Mouse (Mus musculus) forebrain, embryonic 13.5 days (tissue): ENCODE results near the gene Mtnr1a. TPM values are rescaled to one million over a fixed set of nuclear protein-coding genes. Genes with fewer than 3 reads are reported as not detected.
A peak's percentile ranks its signal among the peaks of the same experiment; 100 is the strongest.
"Not testable (repeated sequence)": the region's sequence is repeated elsewhere in the genome, so short reads cannot be mapped to it uniquely, and the experiment has no call there.

ENCODE experiments used
- ATAC-seq: fragments of 200-750 bp; cut with Nextera tagmentation; 2 replicates; pipeline ENCODE4 v1.8.0; 2017
- H3K27ac ChIP-seq: fragments of 300-500 bp; sonication (generic); 2 replicates; pipeline ENCODE4 v1.5.1; 2015; ENCODE audit warnings: inconsistent platforms, mild to moderate bottlenecking, moderate library complexity
- H3K27me3 ChIP-seq: fragments of 300-500 bp; sonication (generic); 2 replicates; pipeline ENCODE4 v1.6.1; 2015; ENCODE audit warnings: mild to moderate bottlenecking, inconsistent platforms
- H3K36me3 ChIP-seq: fragments of 300-500 bp; sonication (generic); 2 replicates; pipeline ENCODE4 v1.6.1; 2015; ENCODE audit warnings: mild to moderate bottlenecking, inconsistent platforms; ENCODE audit not compliant: poor library complexity, severe bottlenecking
- H3K4me1 ChIP-seq: fragments of 300-500 bp; sonication (generic); 2 replicates; pipeline ENCODE4 v1.6.1; 2015; ENCODE audit warnings: inconsistent platforms
- H3K4me2 ChIP-seq: fragments of 300-500 bp; sonication (generic); 2 replicates; pipeline ENCODE4 v1.6.1; 2015; ENCODE audit warnings: inconsistent platforms, mild to moderate bottlenecking, moderate library complexity
- H3K4me3 ChIP-seq: fragments of 300-500 bp; sonication (generic); 2 replicates; pipeline ENCODE4 v1.5.1; 2015; ENCODE audit warnings: mild to moderate bottlenecking, inconsistent platforms
- H3K9ac ChIP-seq: fragments of 300-500 bp; sonication (generic); 2 replicates; pipeline ENCODE4 v1.6.1; 2015; ENCODE audit warnings: mild to moderate bottlenecking, inconsistent platforms
- H3K9me3 ChIP-seq: fragments of 300-500 bp; sonication (generic); replicated peaks from 2 replicates; pipeline ENCODE4 v1.6.1; 2016; ENCODE audit warnings: inconsistent platforms
- WGBS: fragments of 180-500 bp; shearing (Covaris S2); methylation state at CpG from one replicate; pipeline ENCODE4 v1.1.7; 2015; 5-methylcytosine and 5-hydroxymethylcytosine counted together
- polyA plus RNA-seq: library from polyadenylated mRNA; unstranded; fragments of >200 nt; fragmentation: Nextera tagmentation; extraction: Ambion mirVana; gene quantifications from 2 replicates; pipeline ENCODE4 v1.2.1, GENCODE M21; 2015

The Mtnr1a gene
- polyA plus RNA-seq, 1 experiment from 2014 or later = 0.17 TPM

DNA sequence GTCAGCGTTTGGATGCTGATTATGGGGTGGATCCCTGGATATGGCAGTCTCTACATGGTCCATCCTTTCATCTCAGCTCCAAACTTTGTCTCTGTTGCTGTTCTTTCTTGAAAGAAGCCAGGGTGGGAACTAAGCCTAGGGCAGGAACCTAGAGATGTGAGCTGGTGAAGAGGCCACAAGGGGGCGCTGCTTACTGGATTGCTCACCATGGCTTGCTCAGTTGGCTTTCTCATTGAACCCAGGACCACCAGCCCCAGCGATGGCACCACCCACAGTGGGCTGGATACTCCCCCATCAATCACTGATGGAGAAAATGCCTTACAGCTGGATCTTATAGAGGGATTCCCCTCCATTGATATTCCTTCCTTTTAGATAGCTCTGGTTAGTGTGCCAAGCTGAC, 12.1 kb upstream of the Mtnr1a start:
- H3K4me2 ChIP-seq = no peak overlapping the region
- no peak overlapping the region for H3K9ac ChIP-seq
- no peaks in the 10 kb centered on the region for H3K27me3 ChIP-seq
- WGBS = 38% methylated on average over 3 of the region's 3 CpGs
- H3K4me3 ChIP-seq = no peak overlapping the region
- peaks cover 36% of the 10 kb centered on the region for H3K36me3 ChIP-seq
- ATAC-seq = no peak
- no peak overlapping the region for H3K27ac ChIP-seq
- no peaks in the 10 kb centered on the region for H3K4me1 ChIP-seq
- no peaks in the 10 kb centered on the region for H3K9me3 ChIP-seq

DNA sequence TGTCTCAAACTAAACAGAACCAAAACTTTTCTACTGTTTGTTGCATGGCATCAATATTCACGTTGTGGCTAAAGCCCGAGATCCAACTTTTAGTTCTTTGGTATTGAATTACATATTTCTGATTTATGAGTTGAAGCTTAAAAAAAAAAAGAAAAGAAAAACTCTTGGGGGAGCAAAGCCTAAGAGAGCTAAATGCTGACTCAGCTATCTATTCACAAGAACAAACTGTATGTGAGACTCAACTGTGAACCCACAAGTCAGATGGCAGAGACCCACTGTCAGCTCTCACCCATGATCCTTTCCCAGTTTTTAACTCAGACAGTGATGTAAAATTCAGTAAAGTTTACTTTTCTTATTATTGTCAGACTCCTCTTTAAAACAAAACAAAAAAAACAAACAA, 8.9 kb upstream of the Mtnr1a start:
- whole genome bisulfite sequencing = 97% methylated on average over 2 of the region's 2 CpGs
- peaks cover 6% of the 10 kb centered on the region; the same call in 1 of the 2 replicates for H3K36me3 ChIP-seq
- H3K9me3 ChIP-seq = no peaks in the 10 kb centered on the region
- peaks cover 3% of the 10 kb centered on the region; the same call in 1 of the 2 replicates for H3K4me1 ChIP-seq
- H3K27ac ChIP-seq = no peak overlapping the region
- no peak overlapping the region for H3K4me3 ChIP-seq
- no peaks in the 10 kb centered on the region for H3K27me3 ChIP-seq
- H3K9ac ChIP-seq = no peak overlapping the region
- no peak overlapping the region for H3K4me2 ChIP-seq
- no peak for ATAC-seq

DNA sequence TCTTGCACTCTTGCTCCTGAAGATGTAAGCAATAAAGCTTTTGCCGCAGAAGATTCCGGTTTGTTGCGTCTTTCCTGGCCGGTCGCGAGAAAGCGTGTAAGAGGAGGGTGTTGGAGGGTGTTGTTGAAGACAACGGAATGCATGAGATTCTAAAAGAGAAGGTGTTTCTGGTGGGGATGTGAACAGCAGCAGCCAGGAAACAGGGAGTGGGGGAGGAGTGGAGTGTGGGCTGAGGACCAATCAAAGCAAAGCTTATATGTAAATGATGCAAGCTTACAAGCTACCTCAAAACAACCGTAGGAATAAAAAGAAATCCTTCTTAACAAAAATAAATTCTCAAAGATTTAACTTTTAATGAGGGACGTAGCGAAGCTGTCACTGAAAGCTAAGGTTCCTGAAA, 6.6 kb upstream of the Mtnr1a start:
- ATAC-seq = no peak
- no peaks in the 10 kb centered on the region for H3K36me3 ChIP-seq
- no peak overlapping the region for H3K27ac ChIP-seq
- no peaks in the 10 kb centered on the region for H3K27me3 ChIP-seq
- whole genome bisulfite sequencing = 94% methylated on average over 11 of the region's 11 CpGs
- peaks cover 3% of the 10 kb centered on the region; the same call in 1 of the 2 replicates for H3K4me1 ChIP-seq
- H3K9me3 ChIP-seq = no peaks in the 10 kb centered on the region
- H3K4me3 ChIP-seq = no peak overlapping the region
- no peak overlapping the region for H3K4me2 ChIP-seq
- no peak overlapping the region for H3K9ac ChIP-seq

DNA sequence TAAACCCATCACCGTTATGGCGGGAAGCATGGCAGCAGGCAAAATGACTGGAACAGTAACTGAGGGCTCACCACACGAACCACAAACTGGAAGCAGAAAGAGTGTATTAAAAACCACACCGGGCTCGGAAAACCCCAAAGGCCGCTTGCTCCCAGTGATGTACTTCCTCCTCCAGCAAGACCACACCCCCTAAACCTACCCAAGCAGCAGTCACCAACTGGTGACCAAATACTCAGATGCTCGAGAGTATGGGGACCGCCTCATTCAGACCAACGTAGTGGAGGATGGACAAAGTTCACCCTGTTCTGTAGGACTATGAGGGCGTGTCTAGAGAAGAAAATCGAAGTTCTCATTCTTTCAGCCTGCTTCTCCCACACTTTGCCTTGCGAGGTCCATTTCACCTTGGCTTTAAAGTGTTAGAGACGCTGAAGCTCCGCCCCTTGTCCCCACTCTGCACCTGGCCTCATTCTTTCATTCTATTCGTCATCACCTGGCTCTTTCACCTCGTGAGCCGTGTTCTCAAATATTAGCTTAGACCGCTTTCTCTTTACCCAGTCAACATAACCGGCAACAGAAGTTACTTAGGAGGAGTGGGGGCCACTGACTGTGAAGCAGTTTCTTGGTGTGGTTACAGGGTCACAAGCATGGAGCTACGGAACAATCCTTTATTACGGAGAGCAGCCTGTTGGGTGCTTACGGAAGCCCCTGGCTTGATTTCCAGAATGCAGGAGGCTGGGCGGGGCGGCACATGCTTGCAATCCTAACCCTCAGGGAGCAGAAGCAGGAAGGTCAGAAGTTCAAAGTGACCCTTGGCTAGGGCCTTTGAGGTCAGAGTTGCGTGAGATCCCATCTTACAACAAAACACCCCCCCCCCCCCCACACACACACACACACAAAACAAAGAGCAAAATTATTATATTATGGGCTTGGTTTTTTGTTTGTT, 5.7 kb upstream of the Mtnr1a start:
- no peak for ATAC-seq
- H3K4me1 ChIP-seq = peaks cover 3% of the 10 kb centered on the region; the same call in 1 of the 2 replicates
- H3K4me3 ChIP-seq = no peak overlapping the region
- H3K9me3 ChIP-seq = no peaks in the 10 kb centered on the region
- H3K27ac ChIP-seq = no peak overlapping the region
- no peaks in the 10 kb centered on the region for H3K27me3 ChIP-seq
- WGBS = 84% methylated on average over 25 of the region's 25 CpGs
- no peak overlapping the region for H3K4me2 ChIP-seq
- no peak overlapping the region for H3K9ac ChIP-seq
- no peaks in the 10 kb centered on the region for H3K36me3 ChIP-seq

DNA sequence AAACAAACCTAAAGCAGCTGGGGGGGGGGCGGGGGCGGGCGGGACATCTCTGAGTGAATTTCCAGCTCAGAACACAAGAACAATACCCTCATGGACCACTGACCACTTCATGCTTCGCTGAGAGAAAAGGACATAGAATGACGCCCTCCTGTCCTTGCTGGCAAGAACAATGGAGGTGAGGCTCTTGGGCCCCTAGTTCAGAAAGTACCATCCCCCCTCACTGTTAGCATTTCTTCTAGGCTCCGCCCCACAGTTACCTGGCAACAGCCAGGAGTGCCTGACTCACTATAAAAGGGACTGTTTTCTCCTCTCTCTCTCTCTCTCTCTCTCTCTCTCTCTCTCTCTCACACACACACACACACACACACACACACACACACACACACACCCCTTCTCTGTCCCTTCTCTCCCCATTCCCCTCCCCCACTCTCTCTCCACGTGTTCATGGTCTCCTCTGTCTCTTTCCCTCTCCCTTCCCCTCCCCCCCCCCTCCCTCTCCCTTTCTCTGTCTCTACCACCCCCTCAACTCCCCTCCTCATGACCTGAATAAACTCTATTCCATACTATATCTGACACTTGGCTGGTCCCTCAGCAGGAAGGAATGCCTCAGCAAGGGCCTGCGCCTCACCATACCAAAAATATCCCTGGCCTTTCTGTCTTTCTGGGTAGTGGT, 4.6 kb upstream of the Mtnr1a start:
- Histone ChIP-seq H3K36me3 (no peaks in the 10 kb centered on the region), H3K4me2 (no peak overlapping the region), H3K27ac (no peak overlapping the region), H3K9ac (no peak overlapping the region), H3K27me3 (no peaks in the 10 kb centered on the region), H3K4me1 (peaks cover 7% of the 10 kb centered on the region), H3K9me3 (no peaks in the 10 kb centered on the region), H3K4me3 (no peak overlapping the region)
- 20% methylated on average over 8 of the region's 8 CpGs for WGBS
- ATAC-seq = no peak

DNA sequence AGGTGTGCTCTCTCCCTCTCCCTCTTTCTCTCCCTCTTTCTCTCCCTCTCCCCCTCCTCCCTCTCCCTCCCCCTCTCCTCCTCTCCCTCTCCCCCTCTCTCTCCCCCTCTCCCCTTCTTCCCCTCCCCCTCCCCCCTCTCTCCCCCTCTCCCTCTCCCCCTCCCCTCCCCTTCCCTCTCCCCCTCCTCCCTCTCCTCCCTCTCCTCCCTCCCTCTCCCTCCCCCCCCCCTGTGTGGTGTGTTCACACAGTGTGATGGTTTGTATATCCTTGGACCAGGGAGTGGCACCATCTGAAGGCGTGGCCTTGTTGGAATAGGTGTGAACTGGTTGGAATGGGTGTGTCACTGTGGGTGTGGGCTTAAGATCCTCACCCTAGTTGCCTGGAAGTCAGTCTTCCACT, 3.5 kb upstream of the Mtnr1a start:
- not testable (repeated sequence) for H3K9ac ChIP-seq, H3K36me3 ChIP-seq, ATAC-seq, H3K4me3 ChIP-seq, H3K4me1 ChIP-seq, H3K27ac ChIP-seq, H3K27me3 ChIP-seq, H3K9me3 ChIP-seq, H3K4me2 ChIP-seq
- 100% methylated on average over 1 of the region's 1 CpGs for WGBS

DNA sequence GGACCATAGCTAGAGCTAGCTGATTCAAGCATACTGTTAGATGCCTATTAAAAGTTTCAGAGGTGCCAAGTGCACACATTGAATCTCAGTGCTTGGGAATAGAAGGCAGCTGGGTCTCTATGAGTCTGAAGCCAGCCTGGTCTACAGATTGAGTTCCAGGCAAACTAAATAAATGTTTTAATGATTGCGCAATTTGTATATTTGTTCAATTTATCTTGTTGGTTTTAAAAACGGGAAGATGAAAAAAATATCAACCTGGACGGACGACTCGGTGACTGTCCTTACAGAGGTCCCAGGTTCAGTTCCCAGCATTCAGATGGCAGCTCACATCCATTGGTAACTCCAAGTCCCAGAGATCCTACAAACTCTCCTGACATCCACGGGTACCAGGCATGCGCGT, 2.0 kb downstream of the Mtnr1a start:
- H3K9me3 ChIP-seq = no peaks in the 10 kb centered on the region
- no peak overlapping the region for H3K4me2 ChIP-seq
- peaks cover 5% of the 10 kb centered on the region for H3K4me1 ChIP-seq
- no peak overlapping the region for H3K4me3 ChIP-seq
- H3K27me3 ChIP-seq = no peaks in the 10 kb centered on the region
- WGBS = 93% methylated on average over 8 of the region's 8 CpGs
- no peak for ATAC-seq
- no peak overlapping the region for H3K27ac ChIP-seq
- H3K9ac ChIP-seq = no peak overlapping the region
- no peaks in the 10 kb centered on the region for H3K36me3 ChIP-seq

DNA sequence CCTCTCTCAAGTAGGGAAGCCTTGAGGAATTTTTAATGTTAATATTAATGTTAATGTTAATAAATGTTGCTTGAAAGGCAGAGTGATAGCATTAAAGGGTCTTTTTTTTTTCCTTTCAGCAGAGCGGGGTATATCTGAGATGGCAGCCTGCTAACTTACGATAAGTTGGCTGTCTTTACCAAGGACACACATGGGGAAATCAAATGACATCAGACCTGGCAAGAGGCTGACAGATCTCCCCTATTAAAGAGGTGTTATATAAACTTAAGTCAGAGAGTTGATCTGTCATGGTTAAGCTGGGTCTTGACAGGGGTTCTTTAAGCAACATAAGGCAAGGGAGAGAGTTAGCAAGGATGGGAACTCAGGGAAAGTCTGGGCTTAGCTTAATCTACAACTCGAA, 11.9 kb downstream of the Mtnr1a start:
- Histone ChIP-seq H3K4me2 (no peak overlapping the region), H3K27ac (no peak overlapping the region), H3K4me3 (no peak overlapping the region), H3K9ac (no peak overlapping the region), H3K9me3 (no peaks in the 10 kb centered on the region), H3K36me3 (no peaks in the 10 kb centered on the region), H3K4me1 (no peaks in the 10 kb centered on the region), H3K27me3 (no peaks in the 10 kb centered on the region)
- no peak for ATAC-seq
- WGBS = 91% methylated on average over 3 of the region's 3 CpGs

DNA sequence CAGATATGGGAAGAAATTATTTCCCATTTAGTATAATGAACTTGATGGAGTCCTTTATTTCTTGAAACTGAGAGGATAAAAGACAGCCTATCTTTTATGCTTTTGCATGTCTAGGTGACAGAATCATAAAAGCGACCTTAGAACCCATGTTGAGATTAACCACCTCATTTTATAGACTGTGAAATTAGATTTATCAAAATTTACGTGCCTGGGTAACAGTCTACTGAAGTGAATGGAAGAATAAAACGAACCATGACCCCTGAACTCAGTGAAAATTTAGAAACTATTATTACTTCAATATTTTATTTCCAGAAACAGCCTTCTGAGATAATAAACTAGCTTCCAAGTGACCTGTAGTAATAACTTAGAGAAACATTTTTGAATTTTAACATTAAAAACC, 24.7 kb downstream of the Mtnr1a start:
- H3K4me2 ChIP-seq = no peak overlapping the region
- H3K9me3 ChIP-seq = no peaks in the 10 kb centered on the region
- H3K27me3 ChIP-seq = no peaks in the 10 kb centered on the region
- ATAC-seq = no peak
- no peaks in the 10 kb centered on the region for H3K4me1 ChIP-seq
- WGBS = 83% methylated on average over 3 of the region's 3 CpGs
- H3K27ac ChIP-seq = no peak overlapping the region
- no peak overlapping the region for H3K4me3 ChIP-seq
- no peak overlapping the region for H3K9ac ChIP-seq
- H3K36me3 ChIP-seq = no peaks in the 10 kb centered on the region

DNA sequence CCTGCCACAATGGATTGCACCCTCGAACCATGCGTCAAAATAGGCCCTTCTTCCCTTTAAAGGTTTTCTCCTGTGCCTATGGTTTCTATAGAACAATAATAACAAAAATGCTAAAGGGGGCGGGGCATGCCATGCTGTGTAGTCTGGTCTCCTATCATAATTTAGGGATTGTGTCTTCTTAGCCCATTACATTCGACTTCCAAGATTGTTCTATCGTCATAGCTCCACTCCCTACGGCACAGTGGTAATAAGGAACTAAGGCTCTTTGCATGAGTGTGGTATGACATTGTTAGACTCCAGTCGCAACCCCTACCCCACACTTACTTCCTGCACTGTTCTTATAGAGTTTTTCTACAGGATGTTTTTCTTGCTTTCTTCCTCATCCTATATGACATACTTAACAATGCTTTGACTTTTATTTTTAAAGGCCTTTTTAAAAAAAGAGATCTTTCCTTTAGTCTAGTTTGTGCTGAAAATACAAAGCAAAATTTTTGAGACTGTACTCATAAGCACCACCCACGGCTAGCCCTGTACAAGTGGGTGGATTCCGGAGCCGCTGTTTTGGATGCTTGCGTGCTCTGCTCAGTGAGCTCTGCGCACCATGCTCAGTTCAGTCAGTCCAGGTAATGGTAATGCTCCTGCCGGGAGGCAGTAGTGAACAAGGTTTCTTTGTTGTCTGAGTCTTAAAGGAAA, 40.6 kb downstream of the Mtnr1a start:
- Histone ChIP-seq H3K4me1 (peaks cover 19% of the 10 kb centered on the region), H3K36me3 (no peaks in the 10 kb centered on the region), H3K4me2 (peak overlapping the region; percentile 60), H3K27ac (no peak overlapping the region), H3K9me3 (no peaks in the 10 kb centered on the region), H3K9ac (peak overlapping the region; percentile 26; the same call in 1 of the 2 replicates), H3K4me3 (peak overlapping the region; percentile 34), H3K27me3 (peaks cover 14% of the 10 kb centered on the region; the same call in 1 of the 2 replicates)
- peak; percentile 85 for ATAC-seq
- WGBS = 24% methylated on average over 13 of the region's 13 CpGs

DNA sequence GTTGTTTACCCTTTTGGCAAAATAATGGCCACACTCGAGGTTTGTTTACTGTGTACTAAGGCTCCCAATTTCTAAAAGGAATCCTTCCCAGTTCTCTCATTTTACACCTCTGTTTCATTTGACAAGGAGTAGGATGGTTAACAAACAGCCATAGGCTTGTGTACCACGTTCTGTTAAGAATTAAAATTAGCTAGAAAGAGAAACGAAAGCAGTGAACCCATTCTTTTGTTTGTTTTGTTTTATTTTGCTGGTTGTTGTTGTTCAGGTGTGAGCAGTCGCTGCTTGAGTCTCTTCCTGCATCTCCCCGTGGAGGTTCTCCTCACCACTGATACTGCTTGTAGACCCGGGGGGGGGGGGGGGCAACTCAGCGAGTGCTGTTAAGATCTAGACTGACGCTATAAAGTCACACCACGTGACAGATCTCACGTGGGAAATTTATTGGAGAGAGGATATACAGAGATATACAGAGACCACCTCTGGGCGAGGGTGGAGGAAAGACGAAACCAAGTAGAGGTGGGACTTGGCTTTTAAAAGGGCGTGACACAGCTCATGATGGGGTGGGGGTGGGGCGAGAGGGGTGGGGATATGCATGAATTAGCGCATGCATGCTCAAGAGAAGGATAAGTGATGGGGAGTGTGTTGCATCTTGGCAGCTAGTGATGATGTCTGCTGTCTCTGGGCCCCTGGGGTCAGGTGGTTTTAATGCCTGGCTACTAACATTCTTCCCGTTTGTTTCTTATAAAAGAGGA, 41.3 kb downstream of the Mtnr1a start:
- peak overlapping the region; percentile 18; the same call in 1 of the 2 replicates for H3K9ac ChIP-seq

More for the DNA sequence above, 41.3 kb downstream of the Mtnr1a start:
- H3K4me1 ChIP-seq = peaks cover 19% of the 10 kb centered on the region
- WGBS = 8% methylated on average over 16 of the region's 16 CpGs
- H3K4me3 ChIP-seq = peak overlapping the region; percentile 34
- peaks cover 14% of the 10 kb centered on the region; the same call in 1 of the 2 replicates for H3K27me3 ChIP-seq
- no peaks in the 10 kb centered on the region for H3K36me3 ChIP-seq
- ATAC-seq = peak; percentile 78
- no peaks in the 10 kb centered on the region for H3K9me3 ChIP-seq
- peak overlapping the region; percentile 60 for H3K4me2 ChIP-seq
- no peak overlapping the region for H3K27ac ChIP-seq
